Mouse (Mus musculus): ENCODE measurements around the gene Baz2b. TPM values are rescaled to one million over a fixed set of nuclear protein-coding genes. Genes with fewer than 3 reads are reported as not detected.
A peak's percentile ranks its signal among the peaks of the same experiment; 100 is the strongest.

Gene Baz2b
- polyA plus RNA-seq, 1 experiment from 2014 or later, result 79.0 TPM

DNA sequence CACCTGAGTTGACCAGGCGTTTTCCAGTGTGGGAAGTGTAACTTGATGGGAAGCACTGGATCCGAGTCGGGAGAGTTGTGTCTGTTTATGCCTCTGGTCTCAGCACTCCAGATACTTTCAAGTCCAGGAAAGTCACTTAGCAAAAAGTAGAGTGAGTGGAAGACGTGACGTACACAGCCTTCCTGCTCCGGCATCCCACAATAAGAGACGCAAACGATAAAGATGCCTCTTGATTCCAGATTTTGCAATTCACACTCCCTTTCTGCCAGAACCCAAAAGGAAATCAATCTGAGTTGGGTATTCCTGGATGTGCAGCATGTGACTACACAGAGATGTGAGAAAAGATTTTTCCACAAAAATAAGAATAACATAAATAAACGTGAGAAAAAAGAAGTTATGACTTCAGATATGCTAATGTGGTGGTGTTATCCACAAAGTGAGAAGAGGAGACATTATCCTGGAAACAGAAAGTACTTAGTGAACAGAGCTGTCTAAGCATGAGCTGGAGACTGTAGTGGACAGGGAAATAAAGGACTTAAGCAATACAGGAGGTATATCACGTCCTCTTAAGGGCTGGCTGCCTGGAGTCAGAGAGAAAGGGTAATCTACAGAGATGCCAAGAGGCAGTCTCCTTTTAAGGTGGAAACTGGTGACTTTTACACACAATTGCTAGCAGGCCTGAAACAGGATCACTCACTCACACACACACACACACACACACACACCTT is 154.7 kb downstream of the Baz2b start:
- Histone ChIP-seq H3K36me3 (no peaks in the 10 kb centered on the region), H3K4me3 (no peak overlapping the region), H3K27ac (replicated peaks) (no peak overlapping the region), H3K27me3 (no peaks in the 10 kb centered on the region), H3K9me3 (no peaks in the 10 kb centered on the region), H3K4me1 (replicated peaks) (peaks cover 37% of the 10 kb centered on the region), H3K4me2 (no peak overlapping the region), H3K9ac (no peak overlapping the region)
- WGBS, result 75% methylated on average over 10 of the region's 10 CpGs
- no peak for ATAC-seq (ENCODE audit: low read depth)

DNA sequence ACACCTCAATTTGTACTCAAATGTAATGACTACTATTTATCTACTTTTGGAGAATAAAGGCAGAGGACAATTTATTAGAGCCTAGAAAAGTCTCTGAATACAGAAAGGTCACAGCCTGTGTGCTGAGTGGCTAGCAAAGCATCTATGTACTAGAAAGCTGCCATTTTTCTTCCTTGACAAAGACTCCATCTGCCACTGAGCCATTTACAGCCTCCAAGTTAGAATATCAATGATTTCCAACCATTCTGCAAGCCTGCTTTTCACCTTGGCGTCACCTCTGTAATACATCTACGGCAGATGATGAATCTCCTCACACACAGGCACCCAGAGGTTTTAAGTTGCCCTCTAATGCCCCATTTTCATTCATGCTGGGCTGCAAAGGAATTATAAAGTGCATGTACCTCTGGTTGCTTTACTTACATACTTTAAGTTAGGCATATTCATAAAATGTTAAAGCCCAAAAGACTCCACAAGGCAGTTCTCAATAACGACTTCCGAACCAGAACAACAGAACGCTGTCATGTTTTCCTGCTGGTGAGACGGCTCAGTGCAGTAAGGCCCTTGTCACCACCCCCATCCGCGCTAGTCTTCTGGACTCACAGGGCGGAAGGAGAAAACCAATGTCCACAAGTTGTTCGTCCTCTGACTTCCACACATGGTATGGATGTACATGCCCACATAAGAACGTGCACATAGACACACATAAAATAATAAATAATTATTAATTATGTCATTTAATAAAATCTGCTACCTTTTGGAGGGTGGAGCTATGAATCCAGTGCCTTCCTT is 156.2 kb downstream of the Baz2b start:
- H3K4me1 ChIP-seq (replicated peaks), result peaks cover 37% of the 10 kb centered on the region
- WGBS, result 42% methylated on average over 11 of the region's 11 CpGs
- no peaks in the 10 kb centered on the region for H3K9me3 ChIP-seq
- ATAC-seq (ENCODE audit: low read depth), result peak; percentile 60
- H3K4me2 ChIP-seq, result no peak overlapping the region
- no peak overlapping the region for H3K9ac ChIP-seq
- no peaks in the 10 kb centered on the region; the same call in 1 of the 2 replicates for H3K36me3 ChIP-seq
- no peaks in the 10 kb centered on the region for H3K27me3 ChIP-seq
- H3K27ac ChIP-seq (replicated peaks), result peak overlapping the region; percentile 77
- H3K4me3 ChIP-seq, result no peak overlapping the region

DNA sequence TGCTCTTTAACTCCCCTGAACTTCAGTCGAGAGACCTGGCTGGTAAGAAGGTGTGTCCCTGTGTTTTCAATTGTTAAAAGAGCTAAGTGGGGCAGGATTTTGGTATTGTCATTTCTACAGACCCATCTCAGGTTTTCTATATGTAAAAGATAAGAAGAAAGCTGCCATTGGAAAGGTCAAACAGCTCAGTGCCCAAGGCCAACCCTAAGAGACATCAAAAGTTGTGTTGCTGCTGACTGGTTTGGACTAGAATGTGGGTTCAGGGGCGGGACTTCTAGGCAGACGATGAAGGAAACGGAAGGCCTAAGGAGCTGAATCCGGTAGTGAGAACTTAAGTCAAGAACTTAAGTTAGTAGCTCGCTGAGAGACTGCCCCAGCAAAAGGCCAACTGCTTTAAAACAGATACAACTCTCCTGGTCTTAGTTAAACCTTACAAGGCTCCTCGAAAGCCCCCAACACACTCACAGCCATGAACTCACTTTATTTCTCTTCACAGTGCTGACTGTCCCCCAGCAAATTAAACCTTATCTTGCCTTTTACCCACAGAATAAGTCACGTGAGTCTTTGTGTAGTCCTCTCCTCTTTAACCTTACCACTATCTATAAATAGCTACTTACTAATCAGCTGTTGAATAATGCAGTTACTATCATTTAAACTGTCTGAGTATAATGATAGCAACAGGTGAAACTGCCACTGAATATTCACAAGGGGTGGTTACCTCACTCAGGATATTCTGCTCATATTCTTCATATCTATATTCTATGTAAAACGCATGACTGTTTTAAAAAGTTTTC is 158.8 kb downstream of the Baz2b start:
- ATAC-seq (ENCODE audit: low read depth), result no peak

DNA sequence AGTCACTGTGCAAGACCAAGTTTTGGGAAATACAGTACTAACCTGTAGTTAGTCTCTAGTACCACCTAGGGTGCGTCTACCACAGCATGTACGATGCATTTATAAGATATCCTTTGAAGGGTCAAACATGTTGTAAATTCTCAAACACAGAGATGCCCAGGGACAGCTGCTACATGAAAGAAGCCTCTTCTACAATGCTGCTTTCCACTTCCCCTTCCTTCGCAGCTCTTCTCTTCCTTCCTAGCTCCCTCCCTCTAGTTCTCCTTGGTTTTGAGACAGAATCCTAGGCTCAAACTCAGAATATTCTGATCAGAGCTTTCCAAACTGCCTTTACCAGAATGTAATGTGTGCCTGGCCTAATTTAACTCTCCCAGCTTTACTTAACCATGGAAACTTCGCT is 159.8 kb downstream of the Baz2b start:
- no peaks in the 10 kb centered on the region for H3K27me3 ChIP-seq
- no peak overlapping the region for H3K4me3 ChIP-seq
- H3K36me3 ChIP-seq, result no peaks in the 10 kb centered on the region; the same call in 1 of the 2 replicates
- WGBS, result 82% methylated on average over 4 of the region's 4 CpGs
- H3K27ac ChIP-seq (replicated peaks), result no peak overlapping the region
- H3K9ac ChIP-seq, result no peak overlapping the region
- H3K4me1 ChIP-seq (replicated peaks), result peaks cover 30% of the 10 kb centered on the region
- no peaks in the 10 kb centered on the region for H3K9me3 ChIP-seq
- H3K4me2 ChIP-seq, result no peak overlapping the region
- no peak for ATAC-seq (ENCODE audit: low read depth)

More for the DNA sequence above, 158.8 kb downstream of the Baz2b start:
- Histone ChIP-seq H3K9ac (no peak overlapping the region), H3K4me3 (no peak overlapping the region), H3K9me3 (no peaks in the 10 kb centered on the region), H3K4me2 (no peak overlapping the region), H3K27me3 (no peaks in the 10 kb centered on the region), H3K27ac (replicated peaks) (no peak overlapping the region), H3K36me3 (no peaks in the 10 kb centered on the region; the same call in 1 of the 2 replicates), H3K4me1 (replicated peaks) (peaks cover 38% of the 10 kb centered on the region)
- WGBS, result 82% methylated on average over 9 of the region's 9 CpGs

DNA sequence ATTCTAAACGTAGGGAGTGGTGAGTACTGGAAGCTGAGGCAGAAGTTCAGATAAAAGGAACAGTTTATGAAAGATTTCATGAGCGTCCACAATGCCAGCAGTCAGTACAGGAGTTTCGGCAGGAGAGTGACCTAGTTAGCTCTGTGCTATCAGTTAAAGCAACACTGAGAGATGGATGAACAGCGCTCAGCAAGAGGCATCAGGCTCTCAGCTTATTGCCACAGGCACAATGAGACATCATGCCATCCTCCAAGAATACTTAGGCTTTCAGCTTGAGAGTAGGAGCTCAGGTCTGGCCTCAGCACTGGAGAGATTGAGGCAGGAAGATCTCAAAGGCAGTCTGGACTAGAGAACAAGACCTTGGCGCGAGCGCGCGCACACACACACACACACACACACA is 160.3 kb downstream of the Baz2b start:
- Histone ChIP-seq H3K4me3 (no peak overlapping the region), H3K9me3 (no peaks in the 10 kb centered on the region), H3K4me2 (no peak overlapping the region), H3K9ac (no peak overlapping the region), H3K27ac (replicated peaks) (no peak overlapping the region), H3K27me3 (no peaks in the 10 kb centered on the region), H3K36me3 (no peaks in the 10 kb centered on the region; the same call in 1 of the 2 replicates), H3K4me1 (replicated peaks) (peaks cover 25% of the 10 kb centered on the region)
- no peak for ATAC-seq (ENCODE audit: low read depth)
- WGBS, result 95% methylated on average over 9 of the region's 9 CpGs

DNA sequence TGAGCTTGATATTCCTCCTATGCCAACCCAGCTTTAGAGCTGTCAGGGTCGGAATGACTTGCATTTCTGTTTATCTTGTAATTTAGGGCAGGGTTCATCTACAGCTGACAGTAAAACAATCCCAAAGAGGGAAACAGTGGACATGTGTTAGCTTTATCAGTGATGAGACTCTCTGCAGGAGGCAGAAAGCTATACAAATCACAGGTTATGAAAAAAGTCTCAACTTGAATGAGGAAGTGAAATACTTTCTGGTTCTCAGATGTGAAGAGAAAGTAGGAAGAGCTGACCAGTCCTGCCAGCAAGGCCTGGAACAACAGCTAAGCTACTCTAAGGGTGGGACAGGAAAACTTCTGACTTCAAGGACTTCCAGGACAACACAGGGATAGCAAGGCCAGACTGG is 163.6 kb downstream of the Baz2b start:
- Histone ChIP-seq H3K27ac (replicated peaks) (0 out of 2 replicates have a peak overlapping the region, but pooled peaks have one; percentile 9), H3K36me3 (no peaks in the 10 kb centered on the region; the same call in 1 of the 2 replicates), H3K4me1 (replicated peaks) (peaks cover 19% of the 10 kb centered on the region), H3K4me3 (no peak overlapping the region), H3K27me3 (no peaks in the 10 kb centered on the region), H3K9ac (no peak overlapping the region), H3K4me2 (no peak overlapping the region), H3K9me3 (no peaks in the 10 kb centered on the region)
- WGBS, result 76% methylated on average over 1 of the region's 1 CpGs
- ATAC-seq (ENCODE audit: low read depth), result no peak

DNA sequence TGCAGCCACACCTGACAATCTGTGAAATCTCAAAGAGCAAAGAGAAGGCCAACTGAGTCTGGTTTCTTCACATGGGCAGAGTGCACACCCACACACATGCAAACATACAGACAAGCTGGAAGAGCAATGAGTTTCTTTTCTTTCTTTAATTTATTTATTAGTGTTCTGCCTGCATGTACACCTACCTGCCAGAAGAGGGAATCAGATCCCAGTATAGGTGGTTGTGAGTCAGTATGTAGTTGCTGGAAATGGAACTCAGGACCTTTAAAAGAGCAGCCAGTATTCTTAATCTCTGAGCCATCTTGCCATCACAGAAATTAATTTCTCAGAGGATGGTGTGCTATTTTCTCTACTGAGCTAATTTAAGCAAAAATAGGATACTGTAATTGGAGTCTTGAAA is 164.7 kb downstream of the Baz2b start:
- Histone ChIP-seq H3K36me3 (no peaks in the 10 kb centered on the region; the same call in 1 of the 2 replicates), H3K4me3 (no peak overlapping the region), H3K4me2 (no peak overlapping the region), H3K9me3 (no peaks in the 10 kb centered on the region), H3K27me3 (no peaks in the 10 kb centered on the region), H3K27ac (replicated peaks) (no peak overlapping the region), H3K4me1 (replicated peaks) (peaks cover 19% of the 10 kb centered on the region), H3K9ac (no peak overlapping the region)
- no peak for ATAC-seq (ENCODE audit: low read depth)

DNA sequence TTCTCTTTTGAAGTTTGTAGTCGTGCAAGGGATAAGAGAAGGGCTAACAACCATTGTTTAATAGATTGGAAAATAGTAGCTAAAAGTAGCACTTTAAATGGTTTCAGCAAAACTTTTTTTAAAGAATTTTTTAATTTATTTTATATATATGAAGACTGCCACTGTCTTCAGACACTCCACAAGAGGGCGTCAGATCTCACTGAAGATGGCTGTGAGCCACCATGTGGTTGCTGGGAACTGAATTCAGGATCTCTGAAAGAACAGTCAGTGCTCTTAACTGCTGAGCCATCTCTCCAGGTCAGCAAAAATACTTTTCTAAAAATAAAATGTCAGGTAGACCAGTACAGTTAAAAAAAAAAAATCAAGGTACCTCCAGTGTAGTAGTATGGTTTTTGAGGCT is 165.1 kb downstream of the Baz2b start:
- Histone ChIP-seq H3K27ac (replicated peaks) (no peak overlapping the region), H3K4me2 (no peak overlapping the region), H3K36me3 (no peaks in the 10 kb centered on the region; the same call in 1 of the 2 replicates), H3K27me3 (no peaks in the 10 kb centered on the region), H3K9ac (no peak overlapping the region), H3K9me3 (no peaks in the 10 kb centered on the region), H3K4me3 (no peak overlapping the region), H3K4me1 (replicated peaks) (peaks cover 19% of the 10 kb centered on the region)
- ATAC-seq (ENCODE audit: low read depth), result no peak
- 71% methylated on average over 2 of the region's 2 CpGs for WGBS

DNA sequence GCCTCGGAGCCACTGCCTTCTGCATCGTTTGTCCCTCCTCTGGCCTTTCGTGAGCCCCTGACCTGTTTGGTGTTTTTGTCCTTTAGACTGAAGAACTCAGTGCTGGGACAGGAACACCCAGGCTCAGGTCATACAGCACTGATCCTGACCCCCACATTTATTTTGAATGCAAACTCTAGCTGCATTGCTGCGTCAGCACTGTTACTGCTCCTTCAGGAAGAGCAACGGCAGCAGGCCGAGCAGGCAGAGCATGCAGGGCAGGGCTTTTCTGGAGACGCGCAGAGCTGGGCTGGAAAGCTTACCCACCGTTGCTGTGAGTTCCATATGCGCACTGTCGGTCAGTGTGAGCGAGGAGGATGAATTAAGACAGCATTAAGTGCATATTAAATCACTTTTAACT is 166.9 kb downstream of the Baz2b start:
- Histone ChIP-seq H3K4me3 (no peak overlapping the region), H3K9me3 (no peaks in the 10 kb centered on the region), H3K27me3 (no peaks in the 10 kb centered on the region), H3K4me1 (replicated peaks) (peaks cover 15% of the 10 kb centered on the region), H3K27ac (replicated peaks) (peak overlapping the region; percentile 78), H3K36me3 (no peaks in the 10 kb centered on the region), H3K4me2 (peak overlapping the region; percentile 13; the same call in 1 of the 2 replicates), H3K9ac (peak overlapping the region; percentile 52)
- 51% methylated on average over 12 of the region's 12 CpGs for WGBS
- peak; percentile 66 for ATAC-seq (ENCODE audit: low read depth)

DNA sequence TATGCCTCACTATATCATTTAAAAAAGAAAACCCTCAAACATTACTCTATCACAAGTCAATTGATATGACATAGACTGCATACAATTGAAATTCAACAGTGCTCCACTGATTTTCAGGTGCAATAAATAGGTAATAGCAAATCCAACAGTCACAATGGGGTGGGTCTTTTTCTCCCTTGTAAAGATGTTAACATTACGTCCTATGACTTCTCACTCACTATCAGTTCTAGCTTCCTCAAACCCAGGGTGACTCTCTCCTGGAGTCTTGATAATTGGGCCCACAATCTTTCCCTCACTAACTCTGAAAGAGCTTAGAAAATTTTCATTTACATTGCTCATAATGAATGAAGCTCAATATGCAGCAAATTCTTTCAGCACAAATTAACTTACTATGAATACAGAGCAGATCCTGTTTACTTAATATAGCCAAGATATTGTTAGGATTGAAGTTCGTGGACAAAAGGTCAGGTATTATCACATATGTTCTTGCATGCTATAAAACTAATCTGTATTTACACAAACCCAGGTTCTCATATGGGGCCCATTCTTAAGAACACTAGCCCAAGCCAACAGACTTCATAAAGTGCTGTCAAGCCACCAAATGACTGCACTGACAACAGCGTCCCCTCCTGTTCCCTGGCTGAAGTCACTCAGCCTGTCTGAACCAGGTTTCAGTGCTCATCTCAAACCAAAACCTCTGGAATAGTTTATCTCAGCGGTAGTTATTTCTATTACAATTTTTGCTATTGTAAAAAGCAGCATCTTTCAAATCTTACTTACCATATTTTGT is 168.0 kb downstream of the Baz2b start:
- 93% methylated on average over 4 of the region's 4 CpGs for WGBS
- Histone ChIP-seq H3K36me3 (no peaks in the 10 kb centered on the region), H3K4me3 (no peak overlapping the region), H3K4me1 (replicated peaks) (peaks cover 19% of the 10 kb centered on the region), H3K9ac (no peak overlapping the region), H3K27me3 (no peaks in the 10 kb centered on the region), H3K27ac (replicated peaks) (no peak overlapping the region), H3K4me2 (no peak overlapping the region), H3K9me3 (no peaks in the 10 kb centered on the region)
- no peak for ATAC-seq (ENCODE audit: low read depth)

DNA sequence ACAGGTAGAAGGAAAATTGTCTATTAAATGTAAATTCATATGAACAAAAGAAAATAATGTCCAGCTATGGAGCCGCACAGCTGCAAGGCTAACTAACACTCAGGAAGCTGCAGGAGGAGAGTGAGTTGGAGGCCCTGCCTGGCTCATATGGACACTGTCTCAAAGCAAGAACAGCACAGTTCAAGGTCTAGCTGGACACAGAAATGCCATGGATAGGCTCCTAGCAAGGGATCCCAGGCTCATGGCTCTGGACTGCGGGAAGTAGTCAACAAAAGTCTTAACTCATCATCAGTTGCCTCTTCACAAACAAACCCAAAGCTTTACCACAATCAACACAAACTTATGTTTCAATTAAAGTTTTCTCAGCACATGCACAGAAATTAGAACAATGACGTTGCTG is 169.5 kb downstream of the Baz2b start:
- no peaks in the 10 kb centered on the region for H3K27me3 ChIP-seq
- no peaks in the 10 kb centered on the region for H3K36me3 ChIP-seq
- 94% methylated on average over 3 of the region's 3 CpGs for WGBS

More for the DNA sequence above, 169.5 kb downstream of the Baz2b start:
- no peak overlapping the region for H3K4me3 ChIP-seq
- no peak overlapping the region for H3K4me2 ChIP-seq
- ATAC-seq (ENCODE audit: low read depth), result no peak
- no peak overlapping the region for H3K9ac ChIP-seq
- H3K27ac ChIP-seq (replicated peaks), result no peak overlapping the region
- H3K9me3 ChIP-seq, result no peaks in the 10 kb centered on the region
- H3K4me1 ChIP-seq (replicated peaks), result peaks cover 24% of the 10 kb centered on the region

Measured in neural tube, embryonic 13.5 days (tissue).